20 mouse cellular contexts compared by ENCODE assay signal in genomic region chr2:174470786-174471405, GRCm38 (mm10). TPM values are rescaled to one million over a fixed set of nuclear protein-coding genes. Genes with fewer than 3 reads are reported as not detected.
DNase-seq lines count a peak whose midpoint lies in the region; ATAC-seq and TF ChIP-seq lines count a peak whose summit lies in the region.
"Had no signal": no experiment of that assay in that cellular context is flagged by ENCODE, and none has a peak within 500 bp of the region (broad histone marks: within the 10 kb centered on the region; RNA-seq: fewer than 3 reads in every experiment).

No protein-coding gene starts in this region.

- H3K9ac ChIP-seq in liver, embryonic 11.5 days (ENCODE audit: low read depth, low read length), result no peak overlapping the region
- no peak overlapping the region for H3K9ac ChIP-seq in stomach, postnatal 0 days (ENCODE audit: low read length)
- H3K9ac ChIP-seq in forebrain, embryonic 14.5 days (ENCODE audit: low read length), result no peak overlapping the region
- H3K9ac ChIP-seq: embryonic facial prominence, embryonic 13.5 days; forebrain, embryonic 12.5 days; hindbrain, embryonic 14.5 days; lung, embryonic 14.5 days; neural tube, embryonic 12.5 days had no signal

- DNase-seq in heart, adult 8-10 months (ENCODE audit: low spot score), result peak; percentile 3
- no peak for DNase-seq in heart, postnatal 4 days
- no peak for DNase-seq in liver, embryonic 11.5 days (ENCODE audit: low spot score)
- DNase-seq in stomach, postnatal 0 days (ENCODE audit: low spot score), result no peak
- no peak for DNase-seq in forebrain, embryonic 14.5 days (ENCODE audit: low spot score)
- DNase-seq: cerebellum, adult 2 months; kidney, adult 2 months; kidney, postnatal 4 days; lung, embryonic 14.5 days; right cerebral cortex, postnatal 4 days; thymus, postnatal 14 days had no signal

- peak overlapping the region; percentile 91 for H3K4me2 ChIP-seq in liver, embryonic 11.5 days
- H3K4me2 ChIP-seq in stomach, postnatal 0 days (replicated peaks; ENCODE audit: low read depth), result 0 out of 2 replicates have a peak overlapping the region, but pooled peaks have one; percentile 23
- no peak overlapping the region for H3K4me2 ChIP-seq in forebrain, embryonic 14.5 days (ENCODE audit: low read length)
- H3K4me2 ChIP-seq: hindbrain, embryonic 14.5 days had no signal

- H3K4me3 ChIP-seq in megakaryocyte, embryonic 14.5 days (replicated peaks), result peak overlapping the region; percentile 48
- H3K4me3 ChIP-seq in liver, embryonic 11.5 days (ENCODE audit: low read depth, low read length), result peak overlapping the region; percentile 14
- H3K4me3 ChIP-seq in stomach, postnatal 0 days (ENCODE audit: low read depth, low read length), result no peak overlapping the region
- no peak overlapping the region for H3K4me3 ChIP-seq in forebrain, embryonic 14.5 days (ENCODE audit: low read depth, low read length)
- H3K4me3 ChIP-seq: forebrain, embryonic 12.5 days; neural tube, embryonic 12.5 days had no signal

- no peak overlapping the region for H3K27ac ChIP-seq in liver, embryonic 11.5 days (ENCODE audit: low read depth, low read length)
- H3K27ac ChIP-seq in stomach, postnatal 0 days (replicated peaks), result peak overlapping the region; percentile 93; the same call in 1 of the 2 replicates
- H3K27ac ChIP-seq in forebrain, embryonic 14.5 days (ENCODE audit: low read depth, low read length), result no peak overlapping the region
- H3K27ac ChIP-seq: embryonic facial prominence, embryonic 13.5 days; forebrain, embryonic 12.5 days; hindbrain, embryonic 14.5 days; neural tube, embryonic 12.5 days had no signal

- no peaks in the 10 kb centered on the region for H3K9me3 ChIP-seq in megakaryocyte, embryonic 14.5 days
- no peaks in the 10 kb centered on the region for H3K9me3 ChIP-seq in liver, embryonic 11.5 days (ENCODE audit: control insufficient read depth, low read length)
- H3K9me3 ChIP-seq in stomach, postnatal 0 days (ENCODE audit: control insufficient read depth, low read length), result no peaks in the 10 kb centered on the region
- H3K9me3 ChIP-seq in forebrain, embryonic 14.5 days (replicated peaks; ENCODE audit: control insufficient read depth, low read length), result no peaks in the 10 kb centered on the region
- H3K9me3 ChIP-seq: embryonic facial prominence, embryonic 13.5 days; forebrain, embryonic 12.5 days; neural tube, embryonic 12.5 days had no signal

- ATAC-seq in megakaryocyte, adult 5-6 weeks (ENCODE audit: poor library complexity, severe bottlenecking), result no peak
- no peak for ATAC-seq in liver, embryonic 11.5 days (replicated peaks; ENCODE audit: low FRiP score)
- no peak for ATAC-seq in stomach, postnatal 0 days (ENCODE audit: low FRiP score, low TSS enrichment)
- ATAC-seq in inflammation-experienced regulatory T-cells, adult 6 months, result no peak
- no peak for ATAC-seq in forebrain, embryonic 14.5 days
- ATAC-seq: activated CD4-positive, CD25-positive, alpha-beta regulatory T cell, adult 4 months had no signal

- peaks cover 68% of the 10 kb centered on the region for H3K4me1 ChIP-seq in megakaryocyte, embryonic 14.5 days
- H3K4me1 ChIP-seq in liver, embryonic 11.5 days (replicated peaks; ENCODE audit: control insufficient read depth, insufficient read depth, low read length), result peaks cover 26% of the 10 kb centered on the region
- H3K4me1 ChIP-seq in stomach, postnatal 0 days (replicated peaks; ENCODE audit: control insufficient read depth, insufficient read depth), result peaks cover 10% of the 10 kb centered on the region; the same call in 1 of the 2 replicates
- peaks cover 7% of the 10 kb centered on the region; the same call in 1 of the 2 replicates for H3K4me1 ChIP-seq in forebrain, embryonic 14.5 days (ENCODE audit: control insufficient read depth, insufficient read depth, low read length)

- TF ChIP-seq EP300 in stomach, postnatal 0 days (optimal IDR thresholded peaks at IDR 0.05), result no peak

- H3K27me3 ChIP-seq in megakaryocyte, embryonic 14.5 days (replicated peaks), result no peaks in the 10 kb centered on the region
- no peaks in the 10 kb centered on the region for H3K27me3 ChIP-seq in liver, embryonic 11.5 days (replicated peaks; ENCODE audit: control insufficient read depth, insufficient read depth, low read length)
- H3K27me3 ChIP-seq in stomach, postnatal 0 days (ENCODE audit: control insufficient read depth, insufficient read depth, low read length), result no peaks in the 10 kb centered on the region
- no peaks in the 10 kb centered on the region for H3K27me3 ChIP-seq in forebrain, embryonic 14.5 days (replicated peaks; ENCODE audit: control insufficient read depth, insufficient read depth, low read length)
- H3K27me3 ChIP-seq: embryonic facial prominence, embryonic 13.5 days; forebrain, embryonic 12.5 days; neural tube, embryonic 12.5 days had no signal

- H3K36me3 ChIP-seq in megakaryocyte, embryonic 14.5 days (replicated peaks; ENCODE audit: low read length), result peaks cover 56% of the 10 kb centered on the region
- H3K36me3 ChIP-seq in liver, embryonic 11.5 days (ENCODE audit: control insufficient read depth, insufficient read depth, low read length), result peaks cover 22% of the 10 kb centered on the region
- peaks cover 6% of the 10 kb centered on the region; the same call in 1 of the 2 replicates for H3K36me3 ChIP-seq in stomach, postnatal 0 days (ENCODE audit: control insufficient read depth, insufficient read depth, low read length)
- H3K36me3 ChIP-seq in forebrain, embryonic 14.5 days (ENCODE audit: control insufficient read depth, insufficient read depth, low read length), result peaks cover 25% of the 10 kb centered on the region; the same call in 1 of the 2 replicates

- WGBS in liver, embryonic 11.5 days, result 84% methylated on average over 7 of the region's 7 CpGs
- WGBS in stomach, postnatal 0 days, result 85% methylated on average over 7 of the region's 7 CpGs
- WGBS in forebrain, embryonic 14.5 days, result 95% methylated on average over 7 of the region's 7 CpGs

- no peak for TF ChIP-seq CTCF in stomach, postnatal 0 days (IDR thresholded peaks at IDR 0.05; ENCODE audit: low read depth)

RNA-seq across cellular contexts. Expression of gene Prelid3b, which starts 2.0 kb away (rescaled TPM):
- 10 to 100 TPM; 49.9 to 68.8 (median 58.7) TPM for total RNA-seq in heart, adult 8-10 months (2022)
- total RNA-seq in heart, postnatal 4 days (2021), result 100 to 1,000 TPM in 1 of 2 experiments, 10 to 100 TPM in 1; 96.7 to 106 TPM
- polyA plus RNA-seq in megakaryocyte, embryonic 14.5 days (2012; ENCODE audit: insufficient read depth, low replicate concordance), result 4.1 and 30.0 TPM in 2 replicates
- 62.1 and 66.9 TPM in 2 replicates for total RNA-seq in megakaryocyte, adult 5-6 weeks (2015)
- total RNA-seq in megakaryocyte, adult 5-6 weeks (2017), result 141 and 145 TPM in 2 replicates
- 156 and 162 TPM in 2 replicates for polyA plus RNA-seq in liver, embryonic 11.5 days (2014; fragmentation: Nextera tagmentation; extraction: Ambion mirVana)
- 131 and 132 TPM in 2 replicates for polyA plus RNA-seq in stomach, postnatal 0 days (2015; fragmentation: Nextera tagmentation; extraction: Ambion mirVana)
- 100 to 1,000 TPM in 1 of 3 experiments, 10 to 100 TPM in 2; 69.4 to 146 (median 73.1) TPM for polyA plus RNA-seq in inflammation-experienced regulatory T-cells, adult 6 months (2017; shearing (Covaris generic))
- polyA plus RNA-seq in forebrain, embryonic 14.5 days (2014; fragmentation: Nextera tagmentation; extraction: Ambion mirVana), result 128 and 133 TPM in 2 replicates

RNA-seq across cellular contexts. Expression of gene Atp5e, which starts 7.0 kb away (rescaled TPM):
- total RNA-seq in heart, adult 8-10 months (2022), result 1,000 to 10,000 TPM; 1,537 to 1,974 (median 1,684) TPM
- 1,000 to 10,000 TPM in 1 of 2 experiments, 100 to 1,000 TPM in 1; 968 to 1,079 TPM for total RNA-seq in heart, postnatal 4 days (2021)
- polyA plus RNA-seq in megakaryocyte, embryonic 14.5 days (2012; ENCODE audit: insufficient read depth, low replicate concordance), result 161 and 328 TPM in 2 replicates
- 421 and 466 TPM in 2 replicates for total RNA-seq in megakaryocyte, adult 5-6 weeks (2015)
- 212 and 256 TPM in 2 replicates for total RNA-seq in megakaryocyte, adult 5-6 weeks (2017)
- polyA plus RNA-seq in liver, embryonic 11.5 days (2014; fragmentation: Nextera tagmentation; extraction: Ambion mirVana), result 597 and 634 TPM in 2 replicates
- 759 and 851 TPM in 2 replicates for polyA plus RNA-seq in stomach, postnatal 0 days (2015; fragmentation: Nextera tagmentation; extraction: Ambion mirVana)
- polyA plus RNA-seq in inflammation-experienced regulatory T-cells, adult 6 months (2017; shearing (Covaris generic)), result 100 to 1,000 TPM; 583 to 771 (median 610) TPM
- polyA plus RNA-seq in forebrain, embryonic 14.5 days (2014; fragmentation: Nextera tagmentation; extraction: Ambion mirVana), result 664 and 832 TPM in 2 replicates

RNA-seq across cellular contexts. Expression of gene Tubb1, which starts 20.4 kb away (rescaled TPM):
- total RNA-seq in heart, adult 8-10 months (2022), result 10 to 100 TPM in 1 of 4 experiments, 1 to 10 TPM in 3; 4.1 to 10.8 (median 6.5) TPM
- 1 to 10 TPM; 1.3 to 1.7 TPM for total RNA-seq in heart, postnatal 4 days (2021)
- polyA plus RNA-seq in megakaryocyte, embryonic 14.5 days (2012; ENCODE audit: insufficient read depth, low replicate concordance), result 11.2 and 32.6 TPM in 2 replicates
- not detected in 2 replicates for total RNA-seq in megakaryocyte, adult 5-6 weeks (2015)
- 0.26 and 0.53 TPM in 2 replicates for total RNA-seq in megakaryocyte, adult 5-6 weeks (2017)
- 43.5 and 51.9 TPM in 2 replicates for polyA plus RNA-seq in liver, embryonic 11.5 days (2014; fragmentation: Nextera tagmentation; extraction: Ambion mirVana)
- 0.08 and 0.11 TPM in 2 replicates for polyA plus RNA-seq in stomach, postnatal 0 days (2015; fragmentation: Nextera tagmentation; extraction: Ambion mirVana)
- polyA plus RNA-seq in inflammation-experienced regulatory T-cells, adult 6 months (2017; shearing (Covaris generic)), result under 1 TPM in 1 of 3 experiments, not detected in 2; 0.25 TPM
- 0.72 and 1.1 TPM in 2 replicates for polyA plus RNA-seq in forebrain, embryonic 14.5 days (2014; fragmentation: Nextera tagmentation; extraction: Ambion mirVana)
- total RNA-seq: layer of hippocampus, postnatal 14 days had no signal

RNA-seq across cellular contexts. Expression of gene Ctsz, which starts 32.1 kb away (rescaled TPM):
- total RNA-seq in heart, adult 8-10 months (2022), result 10 to 100 TPM; 23.2 to 31.4 (median 25.9) TPM
- total RNA-seq in heart, postnatal 4 days (2021), result 10 to 100 TPM; 49.4 to 50.2 TPM
- polyA plus RNA-seq in megakaryocyte, embryonic 14.5 days (2012; ENCODE audit: insufficient read depth, low replicate concordance), result 145 and 269 TPM in 2 replicates
- total RNA-seq in megakaryocyte, adult 5-6 weeks (2015), result 265 and 282 TPM in 2 replicates
- 388 and 414 TPM in 2 replicates for total RNA-seq in megakaryocyte, adult 5-6 weeks (2017)
- polyA plus RNA-seq in liver, embryonic 11.5 days (2014; fragmentation: Nextera tagmentation; extraction: Ambion mirVana), result 159 and 162 TPM in 2 replicates
- polyA plus RNA-seq in stomach, postnatal 0 days (2015; fragmentation: Nextera tagmentation; extraction: Ambion mirVana), result 90.4 and 94.2 TPM in 2 replicates
- 100 to 1,000 TPM in 2 of 3 experiments, 10 to 100 TPM in 1; 96.3 to 113 (median 109) TPM for polyA plus RNA-seq in inflammation-experienced regulatory T-cells, adult 6 months (2017; shearing (Covaris generic))
- polyA plus RNA-seq in forebrain, embryonic 14.5 days (2014; fragmentation: Nextera tagmentation; extraction: Ambion mirVana), result 86.7 and 94.1 TPM in 2 replicates

RNA-seq across cellular contexts. Expression of gene Nelfcd, which starts 55.3 kb away (rescaled TPM):
- 10 to 100 TPM; 27.3 to 28.7 (median 28.4) TPM for total RNA-seq in heart, adult 8-10 months (2022)
- total RNA-seq in heart, postnatal 4 days (2021), result 10 to 100 TPM; 50.5 to 56.3 TPM
- polyA plus RNA-seq in megakaryocyte, embryonic 14.5 days (2012; ENCODE audit: insufficient read depth, low replicate concordance), result 36.2 and 36.8 TPM in 2 replicates
- 24.5 and 25.5 TPM in 2 replicates for total RNA-seq in megakaryocyte, adult 5-6 weeks (2015)
- 26.3 and 39.0 TPM in 2 replicates for total RNA-seq in megakaryocyte, adult 5-6 weeks (2017)
- polyA plus RNA-seq in liver, embryonic 11.5 days (2014; fragmentation: Nextera tagmentation; extraction: Ambion mirVana), result 117 and 125 TPM in 2 replicates
- 37.6 and 40.2 TPM in 2 replicates for polyA plus RNA-seq in stomach, postnatal 0 days (2015; fragmentation: Nextera tagmentation; extraction: Ambion mirVana)
- polyA plus RNA-seq in inflammation-experienced regulatory T-cells, adult 6 months (2017; shearing (Covaris generic)), result 10 to 100 TPM; 47.4 to 61.1 (median 53.4) TPM
- polyA plus RNA-seq in forebrain, embryonic 14.5 days (2014; fragmentation: Nextera tagmentation; extraction: Ambion mirVana), result 111 and 115 TPM in 2 replicates

Comparison
In these comparisons a context has a peak if more than half of its experiments do, and no peak if none do; other contexts are left out.
1. H3K4me3 ChIP-seq: peak in megakaryocyte, embryonic 14.5 days (single experiment) and liver, embryonic 11.5 days (single experiment); none in stomach, postnatal 0 days (single experiment) and forebrain, embryonic 14.5 days (single experiment).